Mouse (Mus musculus): ENCODE data around the gene Fry.

Fry gene

DNA sequence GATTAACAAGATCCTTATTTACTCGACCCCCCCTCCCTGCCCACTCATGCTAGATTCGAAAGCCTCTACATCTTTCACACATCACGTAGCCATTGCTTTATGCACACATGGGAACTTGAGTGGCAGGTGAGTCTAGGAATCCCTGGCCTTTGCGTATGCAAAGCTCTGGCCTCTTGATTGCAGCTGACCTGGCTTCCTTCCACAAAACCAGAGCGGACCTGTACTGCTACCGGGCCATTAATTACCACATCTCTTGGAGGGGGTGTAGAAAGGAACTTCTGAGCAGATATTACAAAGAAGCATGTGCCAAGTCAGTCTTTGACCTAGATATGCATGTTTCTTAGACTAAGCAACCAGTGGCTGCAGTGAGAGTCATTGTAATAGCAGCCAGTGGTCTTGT lies 55.4 kb downstream of the Fry start:
- DNase-seq (ENCODE audit: low read depth, low spot score) = no peak

- DNase-seq (ENCODE audit: low read depth, low spot score) = no peak
These were observed 56.5 kb downstream of the Fry start for GRCm38 (mm10) chr5:150174950-150175349.

- no peak for DNase-seq (ENCODE audit: low read depth, low spot score)
These were observed 58.0 kb downstream of the Fry start for GRCm38 (mm10) chr5:150176251-150177015.

DNA sequence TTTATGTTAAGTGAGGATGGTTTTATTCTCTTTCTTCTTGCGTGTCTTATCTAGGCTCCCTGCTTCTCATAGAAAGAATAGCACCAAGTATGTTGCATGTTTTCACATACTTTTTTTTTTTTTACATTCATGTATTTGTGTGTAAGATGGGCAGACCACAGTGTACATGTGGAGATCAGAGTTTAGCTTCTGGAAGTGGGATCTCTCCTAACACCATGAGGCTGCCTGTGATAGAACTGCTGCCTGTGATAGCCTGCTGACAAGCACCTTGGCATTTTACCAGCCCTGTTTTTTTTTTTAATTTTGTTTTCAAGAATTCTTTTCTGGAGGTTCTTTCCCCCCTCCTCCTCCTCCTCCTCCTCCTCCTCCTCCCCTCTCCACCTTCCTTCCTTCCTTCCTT lies 59.3 kb downstream of the Fry start:
- no peak for DNase-seq (ENCODE audit: low read depth, low spot score)

DNA sequence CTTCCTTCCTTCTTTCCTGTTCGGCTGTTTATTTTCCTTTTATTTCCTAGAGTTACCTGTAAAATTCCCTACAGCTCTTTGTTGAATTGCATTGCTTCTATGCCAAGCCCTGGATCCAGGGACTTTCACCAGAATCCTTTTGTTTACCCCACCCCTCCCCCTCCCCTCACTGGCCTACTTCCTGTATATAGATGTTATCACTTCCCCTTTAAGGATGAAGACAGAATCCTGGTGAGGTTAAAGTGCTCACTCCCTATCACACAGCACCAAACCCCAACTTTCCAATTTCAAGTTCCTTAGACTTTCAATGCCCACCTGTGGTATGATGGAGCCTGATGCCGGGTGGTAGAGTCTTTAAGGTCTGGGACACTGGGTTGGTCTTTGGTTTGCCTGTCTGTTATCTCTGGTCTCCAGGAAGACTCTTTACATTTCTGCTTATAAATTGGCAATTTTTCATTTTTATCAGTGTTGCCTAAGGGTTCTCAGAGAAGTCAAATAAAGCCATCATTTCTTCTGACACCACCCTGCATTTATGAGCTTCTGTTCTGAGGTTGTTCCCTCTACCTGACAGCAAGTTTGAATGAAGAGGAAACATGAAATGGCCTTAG lies 59.9 kb downstream of the Fry start:
- no peak for DNase-seq (ENCODE audit: low read depth, low spot score)

GRCm38 (mm10) chr5:150180985-150181607 lies 62.7 kb downstream of the Fry start:
- no peak for DNase-seq (ENCODE audit: low read depth, low spot score)

GRCm38 (mm10) chr5:150184959-150185358 lies 66.5 kb downstream of the Fry start:
- DNase-seq (ENCODE audit: low read depth, low spot score) = no peak

- no peak for DNase-seq (ENCODE audit: low read depth, low spot score)
These were observed 67.7 kb downstream of the Fry start for GRCm38 (mm10) chr5:150186121-150186520.

GRCm38 (mm10) chr5:150186676-150187075 lies 68.2 kb downstream of the Fry start:
- DNase-seq (ENCODE audit: low read depth, low spot score) = no peak

- no peak for DNase-seq (ENCODE audit: low read depth, low spot score)
These were observed 69.6 kb downstream of the Fry start for GRCm38 (mm10) chr5:150188031-150188430.

DNA sequence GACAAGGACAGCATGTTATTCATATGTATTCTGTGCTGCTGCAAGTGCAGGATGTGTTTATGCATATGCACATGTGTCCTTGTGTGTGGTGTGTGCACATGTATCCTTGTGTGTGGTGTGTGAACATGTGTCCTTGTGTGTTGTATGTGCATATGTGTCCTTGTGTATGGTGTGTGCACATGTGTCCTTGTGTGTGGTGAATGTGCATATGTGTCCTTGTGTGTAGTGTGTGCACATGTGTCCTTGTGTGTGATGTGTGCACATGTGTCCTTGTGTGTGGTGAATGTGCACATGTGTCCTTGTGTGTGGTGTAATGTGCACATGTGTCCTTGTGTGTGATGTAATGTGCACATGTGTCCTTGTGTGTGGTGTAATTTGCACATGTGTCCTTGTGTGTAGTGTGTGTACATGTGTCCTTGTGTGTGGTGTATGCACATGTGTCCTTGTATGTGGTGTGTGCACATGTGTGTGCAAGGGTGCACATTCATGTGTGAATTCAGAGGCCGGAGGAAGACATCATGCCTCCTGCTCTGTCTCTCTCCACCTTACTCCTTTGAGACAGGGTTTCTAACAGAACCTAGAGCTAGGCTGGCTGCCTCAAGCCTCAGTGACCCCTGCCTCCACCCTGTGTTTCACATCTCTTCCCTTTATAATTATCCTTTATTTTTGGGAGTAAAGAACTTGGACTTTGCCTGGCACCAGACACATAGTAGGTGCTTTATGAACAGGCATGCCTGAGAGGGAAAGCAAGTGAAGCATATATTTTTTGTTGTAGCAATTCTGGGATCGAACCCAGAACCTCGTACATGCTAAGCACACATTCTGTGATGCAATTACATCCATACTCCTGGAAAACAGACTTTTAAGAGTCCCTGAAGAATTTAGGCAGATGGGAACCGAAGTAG lies 72.3 kb downstream of the Fry start:
- DNase-seq (ENCODE audit: low read depth, low spot score) = no peak

- DNase-seq (ENCODE audit: low read depth, low spot score) = no peak
These were observed 77.2 kb downstream of the Fry start for GRCm38 (mm10) chr5:150195514-150196210.

GRCm38 (mm10) chr5:150196211-150196585 lies 77.8 kb downstream of the Fry start:
- DNase-seq (ENCODE audit: low read depth, low spot score) = no peak

GRCm38 (mm10) chr5:150196881-150197311 lies 78.5 kb downstream of the Fry start:
- no peak for DNase-seq (ENCODE audit: low read depth, low spot score)

GRCm38 (mm10) chr5:150206749-150207148 lies 88.3 kb downstream of the Fry start:
- DNase-seq (ENCODE audit: low read depth, low spot score) = no peak

- DNase-seq (ENCODE audit: low read depth, low spot score) = no peak
These were observed 89.2 kb downstream of the Fry start for GRCm38 (mm10) chr5:150207596-150207995.

DNA sequence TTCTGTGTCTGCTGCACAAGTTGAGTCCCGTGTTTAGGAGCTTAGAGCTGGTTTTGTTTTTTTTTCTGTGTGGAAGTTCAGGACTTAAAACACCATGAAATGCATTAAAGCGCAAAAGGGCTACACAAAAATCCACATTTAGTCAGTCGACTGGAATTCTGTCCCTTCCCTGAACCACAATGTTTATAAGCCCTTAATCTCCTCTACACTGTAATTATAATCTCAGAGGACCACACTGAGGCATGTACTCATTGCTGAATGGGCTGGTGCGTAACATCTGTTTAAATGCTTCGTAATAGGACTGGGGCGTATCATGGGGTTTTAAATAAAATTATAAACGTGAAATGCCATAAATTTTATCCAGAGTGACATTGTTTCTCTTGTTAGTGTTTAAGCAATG lies 89.6 kb downstream of the Fry start:
- no peak for DNase-seq (ENCODE audit: low read depth, low spot score)

- DNase-seq (ENCODE audit: low read depth, low spot score) = no peak
These were observed 95.6 kb downstream of the Fry start for GRCm38 (mm10) chr5:150214081-150214480.

DNA sequence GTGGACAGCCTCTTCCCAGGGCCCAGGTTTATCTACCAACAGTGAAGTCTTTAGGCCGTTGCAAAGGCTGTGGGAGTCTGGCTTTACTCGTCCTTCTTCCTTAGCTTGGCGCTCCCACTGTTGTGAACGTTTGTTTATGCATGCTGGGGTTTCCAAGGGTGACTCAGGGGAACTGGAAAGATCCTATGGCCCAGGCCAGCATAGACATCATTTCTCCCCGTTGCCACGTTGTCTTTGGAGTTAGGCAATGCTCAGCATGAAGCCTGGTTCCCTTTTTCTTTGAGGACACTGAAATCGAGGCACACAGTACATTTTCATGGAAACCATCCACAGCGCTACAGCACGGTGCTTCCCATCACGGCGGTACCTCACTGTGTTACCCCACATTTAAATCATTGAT lies 97.6 kb downstream of the Fry start:
- DNase-seq (ENCODE audit: low read depth, low spot score) = no peak

GRCm38 (mm10) chr5:150219457-150219856 lies 101.0 kb downstream of the Fry start:
- DNase-seq (ENCODE audit: low read depth, low spot score) = no peak

GRCm38 (mm10) chr5:150220333-150220732 lies 101.9 kb downstream of the Fry start:
- DNase-seq (ENCODE audit: low read depth, low spot score) = no peak

All from c-Kit-negative CD71-positive TER-119-positive erythroid progenitor cells, embryonic 14.5 days (primary cell).